Mouse (Mus musculus): ENCODE results near the gene Gm4969. TPM values are rescaled to one million over a fixed set of nuclear protein-coding genes. Genes with fewer than 3 reads are reported as not detected.

Gene Gm4969
- polyA plus RNA-seq (2012; rRNA removed) = 0.05 and 0.11 TPM in 2 replicates

DNA sequence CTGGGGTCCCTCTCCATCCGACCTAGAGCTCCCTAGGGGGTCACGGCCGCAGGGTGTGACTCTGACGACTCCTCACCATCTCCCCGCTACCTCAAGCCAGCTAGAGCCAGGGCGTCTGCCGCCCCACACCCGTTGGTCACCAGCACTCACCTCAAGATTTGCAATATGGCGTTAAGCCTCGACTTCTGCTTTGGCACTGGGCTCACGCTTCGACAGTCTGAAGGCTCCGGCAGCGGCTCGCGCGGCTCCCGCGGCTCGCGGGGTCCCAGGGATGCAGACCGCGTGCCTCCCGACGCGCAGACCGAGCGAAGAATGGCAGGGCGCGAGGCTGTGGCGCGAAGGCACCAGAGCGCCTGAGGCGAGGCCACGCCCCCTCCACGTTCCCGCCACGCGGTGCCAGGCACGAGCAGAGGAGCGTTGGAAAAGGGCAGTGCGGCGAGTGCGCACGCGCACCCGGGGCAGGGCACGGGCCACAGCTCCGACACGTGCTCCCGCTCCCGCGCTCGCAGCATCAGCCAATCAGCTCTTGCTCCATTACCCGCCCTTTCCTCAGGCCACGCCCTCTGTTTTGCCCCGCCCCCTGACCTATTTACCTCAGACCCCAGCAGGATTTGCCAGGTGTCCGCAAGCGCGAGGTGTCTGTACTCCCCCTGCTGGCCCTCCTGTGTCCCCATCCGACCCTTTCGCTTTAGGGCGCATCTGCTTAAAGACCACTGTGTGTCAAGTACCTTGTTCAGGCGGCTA, at the start of gene Gm4969:
Gm4969 (minus strand) TSS at position 341 of the 744 bp plus-strand sequence.

DNA sequence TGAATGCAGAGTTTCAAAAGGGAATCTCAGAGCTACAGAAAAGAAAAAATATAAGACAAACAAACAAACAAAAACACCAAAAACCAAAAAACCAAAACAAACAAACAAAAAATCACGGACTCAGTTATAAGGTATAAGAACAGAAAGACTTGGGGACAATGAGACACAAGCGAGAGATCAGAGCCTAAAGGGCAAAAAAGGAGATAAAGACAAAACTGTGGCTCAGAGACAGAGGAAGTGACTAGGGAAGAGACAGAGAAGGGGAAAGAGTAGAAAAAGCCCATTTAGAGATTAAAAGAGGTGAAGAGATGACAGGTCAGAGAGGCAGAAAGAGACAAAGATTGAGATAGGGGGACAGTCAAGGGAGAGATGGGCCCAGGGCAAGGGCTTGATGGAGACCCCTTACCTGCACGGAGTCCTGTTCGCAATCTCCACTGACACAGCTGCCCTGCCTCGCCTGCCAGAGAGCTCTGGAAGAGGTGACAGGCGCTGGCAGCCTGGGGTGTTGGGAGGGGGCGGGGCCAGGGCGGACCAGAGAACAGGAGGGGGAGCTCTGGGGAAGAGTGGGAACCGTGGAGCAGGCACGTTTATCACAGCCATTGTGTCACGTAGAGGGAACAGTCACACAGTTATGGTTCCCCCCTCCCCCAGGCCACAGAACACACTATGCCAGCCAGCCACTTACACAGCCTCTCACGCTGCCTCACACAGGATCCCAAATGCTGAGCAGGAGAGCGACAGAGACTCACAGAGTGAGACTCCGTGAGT, 47.7 kb upstream of the Gm4969 start, which contains the start of gene Gipr:
Gipr (minus strand) TSS at position 472 of the 768 bp plus-strand sequence.

DNA sequence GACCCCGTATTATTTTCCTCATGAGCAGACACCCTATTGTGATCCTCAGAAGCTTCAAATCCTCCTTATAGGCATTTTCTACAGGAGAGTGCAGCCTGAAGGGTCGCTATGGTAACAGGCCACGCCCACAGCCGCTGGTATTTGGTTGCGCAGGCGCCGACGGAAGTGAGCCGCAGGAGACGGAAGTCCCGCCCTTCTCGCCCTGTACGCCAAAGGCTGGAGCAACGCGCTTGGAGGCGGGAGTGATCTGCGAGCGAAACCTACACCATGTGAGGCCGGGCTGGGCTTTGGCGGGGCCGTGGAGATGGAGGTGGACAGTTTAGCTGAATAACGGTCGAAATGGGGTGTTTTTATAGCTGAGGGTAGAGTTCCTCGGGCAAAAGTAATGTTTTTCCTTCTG, 31.5 kb upstream of the Gm4969 start, which contains the start of gene Snrpd2:
Snrpd2 (plus strand) TSS at position 97 of the 400 bp plus-strand sequence.

GRCm38 (mm10) chr7:19148875-19149541, 30.8 kb upstream of the Gm4969 start, which contains the start of gene Qpctl:
Gene Qpctl (minus strand): TSS chr7:19149291.

GRCm38 (mm10) chr7:19119631-19120429, 1.7 kb upstream of the Gm4969 start, which contains the start of gene Fbxo46:
Gene Fbxo46 (plus strand): TSS chr7:19119859.

GRCm38 (mm10) chr7:19094471-19094825, 23.7 kb downstream of the Gm4969 start, which contains the start of gene Six5:
Gene Six5 (plus strand): TSS chr7:19094594.

GRCm38 (mm10) chr7:19083701-19084100, 34.5 kb downstream of the Gm4969 start, which contains the start of gene Dmpk:
Gene Dmpk (plus strand): TSS chr7:19083849.

DNA sequence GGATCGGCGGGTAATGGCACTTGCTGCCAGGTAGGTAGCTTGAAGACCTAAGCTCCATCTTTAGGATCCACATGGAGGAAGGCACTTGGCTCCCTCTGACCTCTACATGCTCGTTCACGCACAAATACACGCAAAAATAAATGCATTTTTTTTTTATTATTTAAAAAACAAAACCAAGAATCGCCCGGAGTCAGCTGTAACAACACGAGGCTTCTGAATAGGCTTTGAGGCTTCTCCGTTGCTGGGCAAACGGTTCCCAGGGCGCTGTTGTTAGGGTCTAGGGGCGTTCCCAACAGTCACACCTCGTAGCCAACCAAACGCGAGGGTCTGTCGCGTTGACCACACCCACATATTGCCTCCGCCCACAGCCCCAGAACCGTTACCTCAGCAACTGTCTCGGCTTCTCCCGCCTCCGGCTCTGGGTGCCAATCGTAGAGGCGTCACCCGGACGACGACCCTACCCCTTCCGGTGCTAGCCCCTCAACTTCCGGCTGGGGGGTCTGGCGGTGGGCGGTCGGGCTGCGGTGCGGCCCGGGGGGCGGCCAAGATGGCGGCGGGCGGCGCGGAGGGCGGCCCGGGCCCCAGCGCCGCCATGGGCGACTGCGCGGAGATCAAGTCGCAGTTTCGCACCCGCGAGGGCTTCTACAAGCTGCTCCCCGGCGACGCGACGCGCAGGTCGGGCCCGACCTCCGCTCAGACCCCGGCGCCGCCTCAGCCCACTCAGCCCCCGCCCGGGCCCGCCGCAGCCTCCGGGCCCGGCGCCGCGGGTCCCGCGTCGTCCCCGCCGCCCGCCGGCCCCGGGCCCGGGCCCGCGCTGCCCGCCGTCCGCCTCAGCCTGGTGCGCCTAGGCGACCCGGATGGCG, 42.2 kb downstream of the Gm4969 start, which contains the start of gene Dmwd:
Dmwd (plus strand) TSS at position 505 of the 863 bp plus-strand sequence.

DNA sequence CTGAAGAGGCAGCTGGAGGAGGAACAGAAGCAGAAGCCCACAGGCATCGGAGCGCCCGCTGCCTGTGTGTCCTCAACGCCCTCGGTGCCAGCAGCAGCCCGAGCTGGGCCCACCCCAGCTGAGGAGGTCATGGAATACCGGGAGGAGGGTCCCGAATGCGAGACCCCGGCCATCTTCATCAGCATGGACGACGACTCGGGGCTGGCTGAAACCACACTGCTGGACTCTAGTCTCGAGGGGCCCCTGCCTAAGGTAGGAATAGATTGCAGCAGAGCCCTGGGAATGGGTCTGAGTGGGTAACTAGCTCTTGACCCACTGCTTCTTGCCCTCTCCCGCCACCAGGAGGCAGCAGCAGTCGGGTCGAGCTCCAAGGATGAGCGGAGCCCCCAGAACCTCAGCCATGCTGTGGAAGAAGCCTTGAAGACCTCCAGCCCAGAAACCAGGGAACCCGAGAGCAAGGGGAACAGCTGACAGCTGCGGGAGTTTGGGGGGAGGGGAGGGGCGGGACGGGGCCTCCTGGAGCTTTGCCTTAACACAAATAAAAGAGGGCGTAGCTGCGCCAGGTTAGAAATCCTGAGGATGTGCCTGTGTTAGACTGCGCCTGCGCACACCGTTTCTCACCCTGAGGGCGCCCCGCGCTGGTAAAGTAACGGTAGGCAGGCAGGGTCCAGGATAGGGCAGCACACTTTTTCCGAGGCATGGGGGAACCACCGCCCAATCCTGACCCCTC, 64.0 kb downstream of the Gm4969 start, which contains the start of gene Rsph6a:
Rsph6a (plus strand) TSS at position 644 of the 730 bp plus-strand sequence.

Other genes with a start within 250 kb of the Gm4969 start
- gene Pglyrp1, start 247.0 kb downstream of the Gm4969 start, polyA plus RNA-seq (2012; rRNA removed) = 181 and 289 TPM in 2 replicates
- 14.5 and 18.4 TPM in 2 replicates for gene Ccdc61, start 208.0 kb downstream of the Gm4969 start, polyA plus RNA-seq (2012; rRNA removed)
- gene Nova2, start 192.5 kb downstream of the Gm4969 start, polyA plus RNA-seq (2012; rRNA removed) = 0.28 and 0.38 TPM in 2 replicates
- not detected in 2 replicates for gene Nanos2, start 131.0 kb downstream of the Gm4969 start, polyA plus RNA-seq (2012; rRNA removed)
- gene Mypop, start 127.1 kb downstream of the Gm4969 start, polyA plus RNA-seq (2012; rRNA removed) = 5.5 and 6.7 TPM in 2 replicates
- gene Irf2bp1, start 114.3 kb downstream of the Gm4969 start, polyA plus RNA-seq (2012; rRNA removed) = 18.4 and 26.7 TPM in 2 replicates
- gene Foxa3, start 94.8 kb downstream of the Gm4969 start, polyA plus RNA-seq (2012; rRNA removed) = 50.7 and 52.1 TPM in 2 replicates
- 47.9 and 60.8 TPM in 2 replicates for gene Sympk, start 94.0 kb downstream of the Gm4969 start, polyA plus RNA-seq (2012; rRNA removed)
- 0.18 TPM in 1 of 2 replicates, not detected in the other for gene Rsph6a, start 63.7 kb downstream of the Gm4969 start, polyA plus RNA-seq (2012; rRNA removed)
- gene Dmwd, start 42.1 kb downstream of the Gm4969 start, polyA plus RNA-seq (2012; rRNA removed) = 21.7 and 24.0 TPM in 2 replicates
- gene Dmpk, start 34.5 kb downstream of the Gm4969 start, polyA plus RNA-seq (2012; rRNA removed) = 706 and 850 TPM in 2 replicates
- 27.1 and 28.4 TPM in 2 replicates for gene Six5, start 23.8 kb downstream of the Gm4969 start, polyA plus RNA-seq (2012; rRNA removed)
- 4.7 and 6.4 TPM in 2 replicates for gene Fbxo46, start 1.5 kb upstream of the Gm4969 start, polyA plus RNA-seq (2012; rRNA removed)
- 7.6 and 10.2 TPM in 2 replicates for gene Qpctl, start 30.9 kb upstream of the Gm4969 start, polyA plus RNA-seq (2012; rRNA removed)
- gene Snrpd2, start 31.4 kb upstream of the Gm4969 start, polyA plus RNA-seq (2012; rRNA removed) = 3.1 and 3.8 TPM in 2 replicates
- gene Gipr, start 47.8 kb upstream of the Gm4969 start, polyA plus RNA-seq (2012; rRNA removed) = 0.16 and 0.48 TPM in 2 replicates
- 25.7 and 35.9 TPM in 2 replicates for gene Eml2, start 58.1 kb upstream of the Gm4969 start, polyA plus RNA-seq (2012; rRNA removed)
- 5.0 and 5.8 TPM in 2 replicates for gene Gpr4, start 94.2 kb upstream of the Gm4969 start, polyA plus RNA-seq (2012; rRNA removed)
- 15.9 and 16.9 TPM in 2 replicates for gene Opa3, start 110.0 kb upstream of the Gm4969 start, polyA plus RNA-seq (2012; rRNA removed)
- 232 and 302 TPM in 2 replicates for gene Vasp, start 153.4 kb upstream of the Gm4969 start, polyA plus RNA-seq (2012; rRNA removed)
- 0.23 and 1.3 TPM in 2 replicates for gene Ppm1n, start 161.7 kb upstream of the Gm4969 start, polyA plus RNA-seq (2012; rRNA removed)
- gene Rtn2, start 164.3 kb upstream of the Gm4969 start, polyA plus RNA-seq (2012; rRNA removed) = 25.7 and 26.9 TPM in 2 replicates
- gene Fosb, start 191.7 kb upstream of the Gm4969 start, polyA plus RNA-seq (2012; rRNA removed) = 1.1 and 2.1 TPM in 2 replicates
- 16.8 and 21.2 TPM in 2 replicates for gene Ercc1, start 226.4 kb upstream of the Gm4969 start, polyA plus RNA-seq (2012; rRNA removed)
- gene Cd3eap, start 241.1 kb upstream of the Gm4969 start, polyA plus RNA-seq (2012; rRNA removed) = 3.9 and 7.8 TPM in 2 replicates
- 21.4 and 23.5 TPM in 2 replicates for gene Ppp1r13l, start 241.4 kb upstream of the Gm4969 start, polyA plus RNA-seq (2012; rRNA removed)